Mouse (Mus musculus) granulocyte monocyte progenitor cell, adult 5-6 weeks (primary cell): ENCODE measurements around the gene Serpina6. TPM values are rescaled to one million over a fixed set of nuclear protein-coding genes. Genes with fewer than 3 reads are reported as not detected.

ENCODE experiments used
- ATAC-seq: replicated peaks from 2 replicates; pipeline ENCODE4 v1.8.0; 2016; ENCODE audit warnings: mild to moderate bottlenecking, moderate TSS enrichment, inconsistent platforms; ENCODE audit not compliant: poor library complexity, severe bottlenecking
- total RNA-seq, 2 experiments: library from RNA; stranded (forward) in 1 of 2; stranded (reverse) in 1 of 2; fragments of 200-712, 200-1000 nt in 1 of 2; fragments of >200 nt in 1 of 2; fragmentation: Nextera tagmentation in 1 of 2; gene quantifications; 2 replicates each; pipeline ENCODE4 v1.2.3; 2014 to 2017

The Serpina6 gene
- total RNA-seq, 2 experiments from 2014 or later = not detected

DNA sequence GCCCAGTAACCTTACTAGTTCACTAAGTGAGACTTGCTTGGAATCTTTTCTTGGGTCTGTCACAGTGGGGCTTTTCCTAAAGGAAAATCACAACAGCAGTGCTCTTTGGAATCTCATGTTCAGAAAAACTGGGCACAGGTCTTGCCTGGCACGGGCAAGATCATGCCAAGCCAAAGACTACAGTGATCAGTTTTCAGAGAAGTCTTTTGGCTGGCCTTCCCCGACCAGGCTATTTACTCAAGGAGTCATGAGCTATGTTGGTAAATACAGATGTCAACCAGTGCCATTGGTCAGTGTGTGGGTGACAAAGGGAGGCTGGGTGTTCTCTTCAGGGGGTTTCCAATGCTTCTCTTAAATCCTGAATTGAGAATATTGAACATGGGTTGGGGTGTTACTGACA is 2.2 kb upstream of the Serpina6 start:
- no peak for ATAC-seq

DNA sequence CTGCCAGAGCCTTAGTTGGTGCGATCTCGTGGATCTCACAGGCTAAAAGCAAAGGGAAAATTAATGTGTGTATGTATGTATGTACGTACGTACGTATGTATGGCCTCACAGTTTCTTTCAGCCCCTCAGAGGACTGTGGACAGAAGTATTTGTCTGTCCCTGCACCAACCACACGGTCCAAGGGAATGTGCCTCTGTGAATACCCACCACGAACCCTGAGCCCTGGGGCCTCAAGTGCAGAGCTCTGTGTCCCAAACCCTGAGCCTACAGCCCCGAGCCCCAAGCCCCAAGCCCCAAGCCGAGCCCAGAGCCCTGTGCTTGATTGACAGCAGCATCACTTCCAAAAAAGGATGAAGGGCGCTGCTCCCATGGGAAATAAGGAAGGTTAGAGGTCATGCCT is 979 bp upstream of the Serpina6 start:
- no peak for ATAC-seq

DNA sequence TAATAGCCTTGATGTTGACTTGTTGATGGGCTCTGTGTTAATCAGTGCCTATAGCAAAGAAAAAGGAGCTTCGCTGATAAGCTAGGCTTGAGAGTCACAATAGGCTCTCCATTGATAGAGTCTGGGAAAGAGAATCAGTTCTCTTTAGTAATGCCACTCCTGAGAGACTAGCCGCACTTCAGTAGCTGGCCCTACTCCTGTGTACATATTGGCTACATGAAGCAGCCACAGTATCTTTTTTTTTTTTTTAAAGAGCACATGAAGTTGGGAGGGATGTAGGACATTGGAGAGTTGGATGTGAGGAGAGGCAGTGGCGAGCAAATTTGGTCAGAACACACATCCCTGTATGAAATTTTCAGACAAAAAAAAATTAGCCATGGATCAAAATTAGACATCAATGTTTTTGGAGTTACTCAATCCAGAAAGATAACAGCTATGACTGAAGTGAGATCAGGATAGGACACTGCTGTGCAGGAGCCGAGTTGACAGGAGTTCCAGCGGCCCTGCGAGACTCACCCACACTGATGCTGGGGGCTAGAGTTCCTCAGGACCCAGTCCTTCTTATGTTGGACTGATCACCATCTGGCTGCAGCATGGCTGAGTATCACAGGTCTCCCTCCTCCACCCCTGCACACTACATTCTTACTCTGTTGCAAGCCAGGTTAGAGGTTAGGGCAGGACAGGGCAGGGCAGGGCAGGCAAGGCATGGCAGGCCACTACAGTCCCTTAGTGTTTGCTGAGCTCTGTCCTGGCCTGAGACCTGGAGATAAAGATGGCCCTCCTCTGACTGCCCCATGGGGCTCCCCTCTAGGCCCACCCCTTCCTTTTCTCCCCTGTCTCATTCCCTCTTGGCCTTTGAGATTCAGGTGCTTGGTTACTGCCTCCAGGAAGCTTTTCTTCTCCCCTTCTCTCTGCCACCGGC is 1.6 kb downstream of the Serpina6 start:
- ATAC-seq = no peak

DNA sequence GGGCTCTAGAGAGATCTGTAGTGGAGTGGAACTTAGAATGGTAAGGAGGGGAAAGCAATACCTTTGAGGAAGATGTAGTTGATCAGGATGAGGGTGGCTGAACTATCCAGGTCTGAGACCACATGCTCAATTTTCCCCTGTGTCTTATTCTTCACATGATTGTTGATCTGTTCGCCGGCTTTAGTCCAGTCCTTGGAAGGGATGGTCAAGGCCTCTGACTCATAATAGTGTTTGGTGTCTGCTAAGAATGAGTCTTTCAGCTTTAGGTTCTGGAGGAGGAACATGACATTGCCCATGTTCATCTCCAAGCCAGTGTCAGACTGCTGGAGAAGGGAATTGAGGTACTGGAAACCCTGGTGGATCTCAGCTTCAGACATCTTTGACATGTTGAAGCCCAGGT is 3.2 kb downstream of the Serpina6 start:
- ATAC-seq = no peak

DNA sequence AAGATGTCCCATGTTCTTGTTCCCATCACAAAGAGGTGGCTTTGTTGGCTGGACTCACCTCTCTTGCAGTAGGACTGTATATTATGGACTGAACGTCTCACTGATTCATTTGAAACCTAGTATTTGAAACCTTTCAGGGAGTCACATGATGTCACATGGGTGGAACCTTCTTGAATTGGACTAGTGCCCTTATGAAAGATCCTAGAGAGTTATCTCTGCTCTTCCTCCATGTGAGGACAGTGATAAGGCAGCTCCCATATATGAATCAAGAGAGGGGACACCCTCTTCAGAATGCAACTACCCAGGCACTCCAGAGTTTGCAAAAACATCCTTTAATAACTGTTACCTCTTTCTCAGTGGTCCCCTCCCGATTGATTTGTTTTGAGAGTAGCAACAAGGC is 10.7 kb downstream of the Serpina6 start:
- no peak for ATAC-seq

DNA sequence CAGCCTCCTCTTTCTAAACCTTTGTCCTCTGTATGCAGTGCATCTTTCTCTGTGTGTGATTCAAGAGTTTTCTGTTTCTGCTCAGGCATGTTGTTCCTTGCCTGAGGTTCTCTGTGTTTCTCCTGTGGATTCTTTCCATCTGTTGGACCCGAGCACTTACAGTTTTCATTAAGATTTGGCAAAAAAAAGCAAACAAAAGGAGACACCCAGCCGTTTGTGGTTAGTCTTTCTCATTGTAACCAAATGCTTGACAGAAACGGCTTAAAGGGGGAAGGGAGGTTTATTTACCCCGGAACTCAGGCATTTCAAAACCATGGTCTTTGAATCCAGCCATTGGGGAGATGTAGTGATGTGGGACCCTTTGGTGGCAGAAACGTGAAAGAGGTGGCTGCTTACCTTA is 12.4 kb downstream of the Serpina6 start:
- no peak for ATAC-seq

DNA sequence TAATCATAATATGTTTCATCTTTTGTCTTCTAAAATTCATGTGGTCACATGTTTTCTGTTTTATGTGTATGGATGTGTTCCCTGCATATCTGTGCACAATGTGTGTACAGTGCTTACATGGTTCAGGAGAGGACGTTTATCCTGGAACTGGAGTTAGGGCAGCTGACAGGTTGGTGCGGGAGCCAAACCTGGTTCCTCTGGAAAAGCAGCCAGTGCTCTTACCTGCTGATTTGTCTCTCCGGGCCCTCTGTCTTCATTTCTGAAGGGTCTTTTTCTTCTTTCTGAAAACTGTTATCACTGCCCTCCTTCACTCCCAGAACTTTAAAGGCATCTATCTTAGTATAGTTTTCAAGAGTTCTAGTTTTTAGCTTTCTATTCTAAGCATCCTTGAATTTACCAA is 13.2 kb downstream of the Serpina6 start:
- ATAC-seq = no peak

DNA sequence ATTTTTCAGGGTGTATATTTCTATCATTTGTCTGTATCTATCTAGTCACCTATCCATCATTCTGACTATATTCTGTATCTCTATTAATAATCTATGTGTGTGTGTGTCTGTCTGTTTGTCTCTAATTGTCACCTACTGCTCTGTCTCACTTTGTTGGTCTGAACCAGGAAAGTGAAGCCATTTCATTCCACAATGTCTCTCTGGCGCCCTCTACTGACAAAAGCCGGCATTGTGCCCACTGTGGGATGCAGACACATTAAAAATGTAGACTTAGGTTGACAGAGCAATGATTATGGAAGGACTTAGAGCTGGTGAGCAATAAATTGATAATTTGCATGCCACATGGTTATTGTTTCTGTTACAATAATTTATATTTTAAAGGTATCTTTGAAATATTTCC is 13.7 kb downstream of the Serpina6 start:
- peak; percentile 68 for ATAC-seq

DNA sequence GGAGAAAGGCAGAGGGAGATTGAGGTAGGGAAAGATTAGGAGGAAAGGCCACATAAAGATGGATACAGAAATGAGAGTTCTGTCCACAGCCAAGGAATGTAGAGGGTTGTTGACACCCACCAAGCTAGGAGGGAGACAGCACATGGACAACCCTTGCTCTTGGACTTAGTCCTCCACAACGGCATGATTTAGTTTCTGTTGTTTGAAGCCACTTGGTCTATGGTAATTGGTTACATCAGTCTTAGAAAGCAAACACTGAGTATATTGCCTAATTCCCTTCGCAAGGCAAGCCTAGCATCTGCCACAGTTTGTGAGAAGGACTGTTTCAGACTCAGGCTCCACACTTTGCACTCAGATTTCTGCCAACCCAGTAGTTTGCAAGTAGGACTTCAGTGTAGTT is 21.2 kb downstream of the Serpina6 start:
- ATAC-seq = no peak

DNA sequence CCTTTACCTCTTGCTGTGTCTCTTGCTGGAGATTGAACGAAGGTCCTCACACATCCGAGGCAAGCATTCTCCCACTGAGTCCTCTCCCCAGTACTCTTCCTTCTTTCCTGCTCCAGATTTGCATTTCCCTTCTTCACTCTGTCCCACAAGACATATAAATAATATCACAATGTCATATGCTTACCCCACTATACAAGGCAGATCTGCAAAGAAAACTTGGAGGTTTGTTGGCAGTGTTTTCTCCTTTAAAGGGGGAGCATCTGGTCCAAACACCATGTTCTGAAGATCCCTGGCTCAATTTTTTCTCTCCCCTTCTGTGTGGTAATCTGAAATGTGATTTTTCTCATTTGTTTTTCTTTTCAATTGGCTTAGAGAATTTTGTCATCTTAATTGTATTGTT is 22.6 kb downstream of the Serpina6 start:
- no peak for ATAC-seq

DNA sequence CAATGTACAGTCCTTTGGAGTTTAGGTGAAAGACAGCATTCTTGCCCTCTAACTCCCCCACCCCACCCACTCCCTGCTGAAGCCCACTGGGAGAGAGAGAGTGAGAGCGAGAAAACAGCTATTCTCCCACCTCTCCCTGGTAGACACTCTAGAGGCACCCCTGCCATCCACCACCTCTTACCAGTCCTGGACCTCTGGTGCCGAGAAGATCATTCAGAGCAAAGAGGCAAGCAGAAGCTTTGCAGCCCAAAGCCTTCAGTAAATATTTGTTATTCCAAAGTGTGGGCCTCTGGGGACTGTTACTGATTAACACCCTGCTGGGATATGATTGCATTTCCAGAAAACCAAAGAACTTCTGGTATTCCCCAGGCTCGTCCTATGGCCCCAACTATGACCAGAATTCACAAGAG is 25.8 kb downstream of the Serpina6 start, which contains the start of gene Serpina10:
Serpina10 (minus strand) TSS at position 242 of the 410 bp plus-strand sequence.
- no peak for ATAC-seq

DNA sequence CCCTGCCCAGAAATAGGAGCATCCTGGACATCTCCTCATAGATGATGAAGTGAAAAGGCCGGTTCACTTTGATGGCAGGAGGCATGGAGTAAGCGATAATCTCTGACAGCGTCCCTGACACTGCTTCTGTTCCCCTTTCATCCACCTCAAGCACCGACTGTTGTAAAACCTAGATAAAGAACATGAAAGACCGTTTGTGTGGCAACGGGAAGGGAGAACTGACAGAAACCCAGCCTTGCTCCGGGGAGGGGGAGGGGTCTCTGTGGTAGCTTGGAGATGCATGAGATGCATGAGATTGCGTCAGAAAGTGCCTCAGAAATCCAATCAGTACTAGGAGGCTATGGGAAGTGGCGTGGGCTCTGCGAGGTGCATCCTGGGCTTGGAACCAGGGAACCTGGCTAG is 40.2 kb downstream of the Serpina6 start:
- peak; percentile 69 for ATAC-seq

DNA sequence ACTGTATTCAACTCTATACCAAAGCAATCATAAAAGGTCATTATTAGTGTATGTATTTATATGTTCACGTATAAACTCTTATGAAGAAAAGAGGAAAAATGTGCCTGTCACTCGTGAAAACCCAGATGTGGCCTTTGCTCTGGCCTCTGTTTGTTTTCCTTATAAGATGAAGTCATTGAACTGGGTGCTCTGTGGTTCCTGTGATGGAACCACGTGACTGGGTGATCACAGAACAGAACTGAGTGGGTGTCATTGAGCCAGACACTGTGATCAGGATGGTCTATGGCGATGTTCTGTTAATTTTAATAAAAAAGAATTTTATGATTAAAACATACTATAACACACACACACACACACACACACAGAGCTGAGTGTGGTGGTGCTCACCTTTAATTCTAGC is 41.3 kb downstream of the Serpina6 start:
- no peak for ATAC-seq

DNA sequence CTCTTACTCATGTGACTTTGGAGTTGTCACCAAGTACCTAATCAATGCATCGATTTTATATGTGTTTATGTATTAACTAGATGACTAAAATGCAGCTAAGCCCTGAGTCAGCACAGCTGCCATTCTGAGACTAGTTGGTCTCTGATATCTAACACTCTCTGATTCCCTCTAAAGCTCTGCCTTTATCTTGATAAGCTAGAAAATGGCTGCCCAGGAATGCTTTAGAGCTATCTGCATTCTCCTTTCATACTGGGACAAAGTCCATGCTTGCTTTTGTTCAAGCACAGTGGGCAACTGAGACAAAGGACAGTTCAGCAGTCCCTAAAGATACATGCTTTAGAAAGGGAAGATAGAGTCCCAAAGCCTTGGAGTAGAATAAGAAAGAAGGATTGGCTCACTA is 41.9 kb downstream of the Serpina6 start:
- no peak for ATAC-seq

DNA sequence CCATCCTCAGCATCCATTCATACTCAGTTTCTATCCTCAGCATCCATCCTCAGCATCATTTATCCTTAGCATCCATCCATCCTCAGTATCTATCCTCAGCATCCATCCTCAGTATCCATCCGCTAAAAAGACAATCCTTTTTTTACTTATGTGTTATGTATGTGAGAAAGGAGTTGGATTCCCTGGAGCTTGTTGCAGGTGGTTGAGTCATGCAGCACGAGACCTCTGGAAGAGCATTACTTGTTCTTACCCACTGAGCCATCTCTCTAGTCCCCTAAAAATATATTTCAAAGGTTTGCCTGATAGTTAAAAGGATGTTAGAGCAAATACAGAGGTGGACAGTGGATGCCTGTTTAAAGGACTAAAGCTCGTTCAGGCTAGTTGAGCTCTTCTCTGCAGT is 55.2 kb downstream of the Serpina6 start:
- no peak for ATAC-seq

DNA sequence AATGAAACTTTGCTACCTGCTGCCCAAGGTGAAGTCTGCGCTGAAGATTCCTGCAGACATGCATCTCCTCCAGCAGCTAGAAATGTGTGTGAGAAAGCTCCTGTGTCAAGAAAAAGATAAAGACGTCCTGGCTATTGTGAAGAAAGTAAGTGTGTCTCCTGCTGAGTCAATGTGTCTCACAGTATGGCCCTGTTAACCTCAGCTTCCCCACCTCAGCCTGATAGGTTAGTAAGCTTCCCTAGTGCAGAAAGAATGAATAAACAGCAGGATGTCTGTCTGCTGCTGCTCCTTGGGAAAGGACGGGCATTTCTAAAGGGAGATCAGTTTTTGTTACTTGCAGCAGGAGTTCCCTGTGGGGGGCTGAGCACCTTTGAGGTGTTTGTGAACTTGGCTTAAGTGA is 56.6 kb downstream of the Serpina6 start:
- no peak for ATAC-seq

DNA sequence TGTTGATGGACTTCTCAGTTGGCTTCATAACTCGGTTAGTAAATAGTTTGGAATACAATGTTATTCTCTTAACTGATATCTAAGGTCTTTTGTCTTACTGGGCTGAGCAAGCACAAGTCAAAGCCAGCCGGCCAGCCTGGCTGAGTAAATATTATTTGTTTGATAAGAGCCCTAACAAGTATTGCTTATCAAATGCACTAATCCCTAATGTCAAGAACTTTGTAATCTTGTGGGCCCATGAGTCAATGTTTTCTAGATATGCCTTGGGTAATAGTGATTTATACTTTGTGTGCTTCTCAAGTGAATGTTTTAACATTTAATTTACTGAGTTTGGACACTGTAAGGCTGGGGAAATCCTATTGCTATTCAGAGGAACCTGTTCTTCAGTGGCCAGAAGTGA is 58.6 kb downstream of the Serpina6 start:
- no peak for ATAC-seq

Other genes with a start within 250 kb of the Serpina6 start
- gene 9330161L09Rik, start 249.4 kb downstream of the Serpina6 start, total RNA-seq (2014; fragmentation: Nextera tagmentation) = 1.3 and 5.6 TPM in 2 replicates
- 0.31 and 0.52 TPM in 2 replicates for gene 9330161L09Rik, start 249.4 kb downstream of the Serpina6 start, total RNA-seq (2017)
- gene Ddx24, start 231.4 kb downstream of the Serpina6 start, total RNA-seq (2014; fragmentation: Nextera tagmentation) = 54.0 and 66.7 TPM in 2 replicates
- 91.4 and 103 TPM in 2 replicates for gene Ddx24, start 231.4 kb downstream of the Serpina6 start, total RNA-seq (2017)
- gene Ifi27, start 223.0 kb downstream of the Serpina6 start, total RNA-seq (2014; fragmentation: Nextera tagmentation) = 57.2 and 75.3 TPM in 2 replicates
- 24.0 and 53.0 TPM in 2 replicates for gene Ifi27, start 223.0 kb downstream of the Serpina6 start, total RNA-seq (2017)
- gene Ifi27l2a, start 213.5 kb downstream of the Serpina6 start, total RNA-seq (2014; fragmentation: Nextera tagmentation) = 1.3 and 8.9 TPM in 2 replicates
- 3.5 and 4.0 TPM in 2 replicates for gene Ifi27l2a, start 213.5 kb downstream of the Serpina6 start, total RNA-seq (2017)
- gene Ifi27l2b, start 200.0 kb downstream of the Serpina6 start, total RNA-seq (2014; fragmentation: Nextera tagmentation) = not detected in 2 replicates
- not detected in 2 replicates for gene Ifi27l2b, start 200.0 kb downstream of the Serpina6 start, total RNA-seq (2017)
- 0.43 TPM in 1 of 2 replicates, not detected in the other for gene Ppp4r4, start 124.9 kb downstream of the Serpina6 start, total RNA-seq (2014; fragmentation: Nextera tagmentation)
- gene Ppp4r4, start 124.9 kb downstream of the Serpina6 start, total RNA-seq (2017) = 0.30 TPM in 1 of 2 replicates, not detected in the other
- gene Serpina10, start 25.8 kb downstream of the Serpina6 start, total RNA-seq (2014; fragmentation: Nextera tagmentation) = not detected in 2 replicates
- not detected in 2 replicates for gene Serpina10, start 25.8 kb downstream of the Serpina6 start, total RNA-seq (2017)
- gene Serpina16, start 18.9 kb upstream of the Serpina6 start, total RNA-seq (2014; fragmentation: Nextera tagmentation) = not detected in 2 replicates
- not detected in 2 replicates for gene Serpina16, start 18.9 kb upstream of the Serpina6 start, total RNA-seq (2017)
- gene Serpina1f, start 38.3 kb upstream of the Serpina6 start, total RNA-seq (2014; fragmentation: Nextera tagmentation) = not detected in 2 replicates
- not detected in 2 replicates for gene Serpina1f, start 38.3 kb upstream of the Serpina6 start, total RNA-seq (2017)
- gene Serpina1d, start 116.4 kb upstream of the Serpina6 start, total RNA-seq (2014; fragmentation: Nextera tagmentation) = not detected in 2 replicates
- gene Serpina1d, start 116.4 kb upstream of the Serpina6 start, total RNA-seq (2017) = not detected in 2 replicates
- gene Serpina1b, start 173.2 kb upstream of the Serpina6 start, total RNA-seq (2014; fragmentation: Nextera tagmentation) = not detected in 2 replicates
- gene Serpina1b, start 173.2 kb upstream of the Serpina6 start, total RNA-seq (2017) = not detected in 2 replicates
- gene Serpina1a, start 206.3 kb upstream of the Serpina6 start, total RNA-seq (2014; fragmentation: Nextera tagmentation) = not detected in 2 replicates
- not detected in 2 replicates for gene Serpina1a, start 206.3 kb upstream of the Serpina6 start, total RNA-seq (2017)
- not detected in 2 replicates for gene Serpina1c, start 247.7 kb upstream of the Serpina6 start, total RNA-seq (2014; fragmentation: Nextera tagmentation)
- gene Serpina1c, start 247.7 kb upstream of the Serpina6 start, total RNA-seq (2017) = not detected in 2 replicates